Mouse (Mus musculus): ENCODE measurements around the gene BC049715. TPM values are rescaled to one million over a fixed set of nuclear protein-coding genes. Genes with fewer than 3 reads are reported as not detected.
"Not testable (repeated sequence)": the region's sequence is repeated elsewhere in the genome, so short reads cannot be mapped to it uniquely, and the experiment has no call there.

Gene BC049715
- polyA plus RNA-seq (2015; fragmentation: Nextera tagmentation; extraction: Ambion mirVana), result 1.2 and 1.3 TPM in 2 replicates

- no peak for ATAC-seq (ENCODE audit: low FRiP score, low read depth)
- peak within 1 kb of the TSS; percentile 93 for H3K4me3 ChIP-seq
- peak within 1 kb of the TSS; percentile 98 for H3K9ac ChIP-seq
- H3K27me3 ChIP-seq, result peaks cover 10% of the 10 kb centered on the region; the same call in 1 of the 2 replicates
- WGBS, result under 1% methylated on average over 34 of the region's 34 CpGs
- H3K36me3 ChIP-seq, result peaks cover 25% of the 10 kb centered on the region
- H3K27ac ChIP-seq (replicated peaks), result peak within 1 kb of the TSS; percentile 96
- peaks cover 15% of the 10 kb centered on the region for H3K4me1 ChIP-seq (replicated peaks)
- no peaks in the 10 kb centered on the region for H3K9me3 ChIP-seq
- peak within 1 kb of the TSS; percentile 73 for H3K4me2 ChIP-seq
Measured at GRCm38 (mm10) chr6:136827516-136827880, at the start of gene BC049715. Gene BC049715, plus strand, starts transcription at chr6:136827626.

DNA sequence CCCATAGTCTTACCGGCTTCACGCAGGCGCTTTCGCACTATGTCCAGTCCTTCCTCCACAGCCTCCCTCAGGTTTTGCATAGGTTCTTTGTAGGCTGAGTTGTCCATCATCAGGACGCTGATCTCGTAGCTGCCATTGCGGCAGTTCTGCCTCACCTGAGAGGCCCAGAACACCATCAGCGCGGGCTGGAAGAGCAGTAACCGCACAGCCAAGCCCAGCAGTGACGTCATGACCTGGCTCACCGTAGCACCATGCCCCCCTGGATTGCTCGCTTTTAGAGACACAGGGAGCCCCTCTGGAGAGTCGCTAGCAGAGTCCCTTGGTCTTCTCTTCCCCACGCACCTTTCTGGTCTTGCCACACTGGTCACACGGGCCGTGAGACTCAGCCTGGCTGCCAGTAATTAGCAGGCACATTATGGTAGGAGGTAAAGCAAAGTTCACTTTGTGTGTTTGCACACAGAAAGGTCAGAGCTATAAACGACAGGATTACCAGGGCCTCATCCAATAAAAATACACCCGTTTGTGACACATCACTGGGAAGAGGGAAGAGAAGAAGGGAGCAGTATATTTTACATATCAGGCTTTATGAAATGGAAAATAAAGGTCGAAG lies 45.9 kb upstream of the BC049715 start, which contains the start of gene Gucy2c:
Gucy2c (minus strand) TSS at position 389 of the 610 bp plus-strand sequence.
- H3K36me3 ChIP-seq, result no peaks in the 10 kb centered on the region
- WGBS, result 81% methylated on average over 20 of the region's 20 CpGs
- no peak for ATAC-seq (ENCODE audit: low FRiP score, low read depth)
- no peak within 1 kb of the TSS for H3K4me3 ChIP-seq
- no peak within 1 kb of the TSS for H3K27ac ChIP-seq (replicated peaks)
- H3K4me2 ChIP-seq, result no peak within 1 kb of the TSS
- no peak within 1 kb of the TSS for H3K9ac ChIP-seq
- no peaks in the 10 kb centered on the region for H3K4me1 ChIP-seq (replicated peaks)
- H3K9me3 ChIP-seq, result no peaks in the 10 kb centered on the region
- no peaks in the 10 kb centered on the region for H3K27me3 ChIP-seq

DNA sequence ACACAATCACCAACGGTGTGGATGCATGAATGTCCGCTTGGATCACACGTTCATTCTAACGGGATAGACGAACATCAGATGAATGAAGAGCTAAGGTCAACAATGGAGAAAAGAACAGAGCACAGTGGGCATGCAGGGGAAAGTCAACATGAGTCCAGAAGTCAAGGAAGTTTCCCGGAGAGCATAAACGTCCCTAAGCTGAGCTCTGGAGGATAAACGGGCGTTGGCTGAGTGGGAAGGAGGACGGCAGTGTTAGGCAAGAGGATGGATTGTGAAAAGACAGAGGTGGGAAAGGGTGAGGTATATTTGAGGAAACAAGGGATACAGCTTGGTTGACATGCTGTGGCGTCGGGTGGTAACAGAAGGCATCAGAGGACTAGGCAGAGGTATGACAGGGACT lies 45.3 kb upstream of the BC049715 start:
- no peak for ATAC-seq (ENCODE audit: low FRiP score, low read depth)
- no peaks in the 10 kb centered on the region for H3K9me3 ChIP-seq
- H3K4me1 ChIP-seq (replicated peaks), result no peaks in the 10 kb centered on the region
- WGBS, result 81% methylated on average over 12 of the region's 12 CpGs
- H3K36me3 ChIP-seq, result no peaks in the 10 kb centered on the region
- H3K27me3 ChIP-seq, result no peaks in the 10 kb centered on the region
- H3K9ac ChIP-seq, result no peak overlapping the region
- H3K27ac ChIP-seq (replicated peaks), result no peak overlapping the region
- no peak overlapping the region for H3K4me2 ChIP-seq
- no peak overlapping the region for H3K4me3 ChIP-seq

- no peak overlapping the region for H3K27ac ChIP-seq (replicated peaks)
- no peaks in the 10 kb centered on the region for H3K4me1 ChIP-seq (replicated peaks)
- H3K9me3 ChIP-seq, result no peaks in the 10 kb centered on the region
- H3K4me3 ChIP-seq, result no peak overlapping the region
- no peaks in the 10 kb centered on the region for H3K27me3 ChIP-seq
- no peak for ATAC-seq (ENCODE audit: low FRiP score, low read depth)
- no peak overlapping the region for H3K4me2 ChIP-seq
- H3K36me3 ChIP-seq, result no peaks in the 10 kb centered on the region
- 80% methylated on average over 9 of the region's 9 CpGs for whole genome bisulfite sequencing
- H3K9ac ChIP-seq, result no peak overlapping the region
Measured at GRCm38 (mm10) chr6:136782761-136783160, 44.7 kb upstream of the BC049715 start.

DNA sequence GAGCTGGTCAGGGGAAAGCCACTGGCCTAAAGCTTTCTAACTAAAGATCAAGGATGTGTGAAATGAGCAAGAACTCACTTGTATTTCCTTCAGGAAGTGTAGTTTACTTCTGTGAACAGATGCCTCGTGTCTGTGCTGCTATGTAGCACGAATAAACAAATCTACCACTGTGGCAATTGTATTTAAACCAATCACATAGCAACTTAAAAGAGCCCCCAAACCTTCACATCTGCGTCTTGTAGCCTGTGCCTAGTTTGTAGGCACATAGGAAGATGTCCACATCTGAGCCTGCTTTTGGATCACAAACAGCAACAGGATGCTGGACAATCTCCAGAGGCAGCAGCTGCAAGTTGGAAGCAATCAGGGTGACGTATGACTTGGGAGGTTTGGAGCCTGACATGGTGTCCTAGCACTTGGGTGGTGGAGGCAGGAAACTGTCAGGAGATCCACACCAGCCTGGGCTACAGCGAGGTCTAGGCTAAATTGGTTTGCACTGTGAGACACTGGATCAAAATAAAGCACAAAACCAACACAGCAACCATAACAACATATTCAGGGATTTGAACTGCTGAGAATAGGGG lies 37.9 kb upstream of the BC049715 start:
- Histone ChIP-seq H3K36me3 (no peaks in the 10 kb centered on the region), H3K4me2 (no peak overlapping the region), H3K27ac (replicated peaks) (no peak overlapping the region), H3K4me3 (no peak overlapping the region), H3K9me3 (no peaks in the 10 kb centered on the region), H3K9ac (no peak overlapping the region), H3K4me1 (replicated peaks) (peaks cover 10% of the 10 kb centered on the region), H3K27me3 (no peaks in the 10 kb centered on the region)
- 77% methylated on average over 5 of the region's 5 CpGs for WGBS
- no peak for ATAC-seq (ENCODE audit: low FRiP score, low read depth)

DNA sequence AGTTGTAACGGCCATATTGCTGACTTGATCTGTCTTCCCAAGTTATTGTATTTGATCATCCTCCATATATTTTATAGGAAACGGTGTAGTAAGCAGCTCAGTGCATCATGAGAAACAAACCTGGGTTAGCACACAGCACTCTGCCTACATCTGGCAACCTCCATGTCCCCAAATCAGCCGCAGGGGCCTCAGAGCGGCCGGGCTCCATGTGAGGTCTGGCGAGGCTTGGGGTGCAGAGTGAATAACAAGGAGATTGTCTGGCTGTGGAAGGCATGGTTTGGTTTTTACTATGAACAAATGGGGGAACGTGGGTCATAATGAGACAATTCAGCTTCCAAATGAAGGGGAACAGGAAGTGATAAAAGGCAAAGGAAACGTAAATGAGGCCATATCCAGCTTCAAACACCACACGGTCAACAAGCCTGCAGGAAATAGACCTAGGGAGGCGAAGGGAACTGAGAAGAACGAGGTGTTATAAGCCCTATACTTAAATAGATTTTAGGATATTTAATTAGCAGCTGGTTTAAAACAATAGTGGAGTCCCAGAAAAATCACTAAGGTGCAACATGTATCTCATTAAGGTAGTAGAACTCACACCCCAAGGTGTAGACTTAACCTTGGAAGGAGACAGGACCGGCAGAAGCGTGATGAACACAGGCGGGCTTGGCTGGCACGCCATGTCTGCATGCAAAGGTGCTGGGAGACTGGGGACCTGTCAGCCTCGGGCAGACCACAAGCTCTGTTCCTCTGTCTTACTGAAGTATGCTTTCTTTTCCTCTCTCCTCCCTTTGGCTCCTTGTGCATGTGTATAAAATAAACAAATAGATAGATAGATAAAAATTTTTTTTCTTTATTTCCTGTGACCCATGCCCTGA lies 34.3 kb upstream of the BC049715 start:
- Histone ChIP-seq H3K4me2 (peak overlapping the region; percentile 68), H3K4me1 (replicated peaks) (peaks cover 10% of the 10 kb centered on the region), H3K4me3 (peak overlapping the region; percentile 33), H3K9ac (0 out of 2 replicates have a peak overlapping the region, but pooled peaks have one; percentile 4), H3K27me3 (no peaks in the 10 kb centered on the region), H3K9me3 (no peaks in the 10 kb centered on the region), H3K36me3 (no peaks in the 10 kb centered on the region), H3K27ac (replicated peaks) (no peak overlapping the region)
- ATAC-seq (ENCODE audit: low FRiP score, low read depth), result no peak
- 31% methylated on average over 16 of the region's 16 CpGs for WGBS

DNA sequence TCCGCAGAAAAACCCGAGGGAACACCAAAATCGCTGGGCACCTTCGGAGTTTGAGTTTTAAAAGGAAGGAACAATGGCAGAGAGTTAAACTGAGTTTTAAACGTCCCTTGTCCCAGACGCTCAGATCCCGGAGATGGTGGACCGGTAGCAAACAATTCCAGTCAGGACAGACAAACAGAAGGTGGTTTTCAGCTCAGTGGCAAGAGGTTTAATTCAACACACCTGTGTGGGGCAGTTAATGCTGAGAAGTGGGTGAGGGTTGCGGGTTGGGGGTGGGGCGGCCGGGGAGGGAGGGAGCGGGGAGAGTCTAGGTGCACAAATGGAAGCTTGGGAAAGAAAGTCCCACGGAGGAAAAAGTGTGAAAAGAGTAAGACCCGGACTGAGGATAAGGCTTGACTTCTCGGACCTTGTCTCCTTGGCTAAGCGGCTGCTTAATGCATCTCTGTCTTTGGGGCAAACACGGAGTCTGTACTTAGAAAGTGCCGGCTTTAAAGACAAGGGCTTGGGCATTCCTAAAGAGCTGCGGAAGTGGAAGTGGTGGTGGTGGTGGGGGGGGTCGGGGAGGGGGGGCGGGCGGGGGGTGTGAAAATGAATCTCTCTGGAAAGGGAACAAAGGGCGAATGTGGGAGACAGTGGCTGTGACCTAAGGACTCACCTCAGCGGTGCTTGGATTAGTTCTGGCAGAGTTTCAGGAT lies 33.4 kb upstream of the BC049715 start:
- Histone ChIP-seq H3K36me3 (no peaks in the 10 kb centered on the region), H3K4me2 (peak overlapping the region; percentile 68), H3K9me3 (no peaks in the 10 kb centered on the region), H3K9ac (0 out of 2 replicates have a peak overlapping the region, but pooled peaks have one; percentile 4), H3K27ac (replicated peaks) (no peak overlapping the region), H3K27me3 (no peaks in the 10 kb centered on the region), H3K4me1 (replicated peaks) (peaks cover 10% of the 10 kb centered on the region), H3K4me3 (peak overlapping the region; percentile 33)
- WGBS, result under 1% methylated on average over 24 of the region's 24 CpGs
- ATAC-seq (ENCODE audit: low FRiP score, low read depth), result no peak

DNA sequence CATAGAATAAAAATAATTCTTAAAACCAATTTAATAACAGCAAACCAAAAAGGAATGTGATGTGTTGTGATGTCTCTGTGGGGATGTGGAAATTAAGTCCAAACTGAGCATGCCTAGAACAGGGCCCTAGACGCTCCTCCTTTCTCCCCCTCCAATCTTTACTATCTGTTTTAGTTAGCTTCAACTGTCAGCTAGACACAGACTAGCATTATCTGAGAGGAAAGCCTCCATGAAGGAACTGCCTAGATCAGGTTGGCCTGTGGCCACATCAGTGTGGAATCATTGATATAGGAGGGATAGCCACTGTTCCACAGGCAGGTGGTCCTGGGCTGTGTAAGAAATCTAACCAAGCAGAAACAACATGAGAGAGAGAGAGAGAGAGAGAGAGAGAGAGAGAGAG lies 32.3 kb upstream of the BC049715 start:
- no peak overlapping the region for H3K9ac ChIP-seq
- no peaks in the 10 kb centered on the region for H3K36me3 ChIP-seq
- H3K4me3 ChIP-seq, result no peak overlapping the region
- H3K4me2 ChIP-seq, result no peak overlapping the region
- peaks cover 10% of the 10 kb centered on the region for H3K4me1 ChIP-seq (replicated peaks)
- no peaks in the 10 kb centered on the region for H3K9me3 ChIP-seq
- ATAC-seq (ENCODE audit: low FRiP score, low read depth), result no peak
- WGBS, result 68% methylated on average over 1 of the region's 1 CpGs
- H3K27ac ChIP-seq (replicated peaks), result no peak overlapping the region
- no peaks in the 10 kb centered on the region for H3K27me3 ChIP-seq

DNA sequence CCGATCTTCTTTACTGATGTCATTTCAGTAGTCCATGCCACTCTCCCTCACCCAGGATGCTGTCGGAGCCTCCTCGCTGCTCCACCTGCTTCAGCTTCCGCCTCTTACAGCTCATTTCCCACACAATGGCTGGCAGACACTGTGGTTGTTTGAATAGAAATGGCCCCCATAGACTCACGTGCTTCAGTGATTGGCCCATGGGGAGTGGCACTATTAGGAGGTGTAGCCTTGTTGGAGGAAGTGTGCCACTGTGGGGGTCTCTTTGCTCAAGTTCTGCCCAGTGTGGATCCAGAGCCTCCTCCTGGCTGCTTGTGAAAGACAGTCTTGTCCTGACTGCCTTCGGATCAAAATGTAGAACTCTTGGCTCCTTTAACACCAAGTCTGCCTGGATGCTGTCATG lies 31.6 kb upstream of the BC049715 start:
- Histone ChIP-seq H3K36me3 (no peaks in the 10 kb centered on the region), H3K4me1 (replicated peaks) (peaks cover 10% of the 10 kb centered on the region), H3K9me3 (no peaks in the 10 kb centered on the region), H3K27me3 (no peaks in the 10 kb centered on the region), H3K9ac (no peak overlapping the region), H3K27ac (replicated peaks) (no peak overlapping the region), H3K4me3 (no peak overlapping the region), H3K4me2 (no peak overlapping the region)
- ATAC-seq (ENCODE audit: low FRiP score, low read depth), result peak; percentile 34; the same call in 1 of the 2 replicates
- WGBS, result 47% methylated on average over 6 of the region's 6 CpGs

GRCm38 (mm10) chr6:136797874-136798693 lies 29.3 kb upstream of the BC049715 start:
- WGBS, result 87% methylated on average over 3 of the region's 3 CpGs
- peaks cover 14% of the 10 kb centered on the region for H3K4me1 ChIP-seq (replicated peaks)
- not testable (repeated sequence) for ATAC-seq (ENCODE audit: low FRiP score, low read depth); H3K4me2 ChIP-seq; H3K36me3 ChIP-seq; H3K27me3 ChIP-seq; H3K9me3 ChIP-seq; H3K9ac ChIP-seq; H3K27ac ChIP-seq (replicated peaks); H3K4me3 ChIP-seq

- ATAC-seq (ENCODE audit: low FRiP score, low read depth), result no peak
- WGBS, result 92% methylated on average over 8 of the region's 8 CpGs
- H3K9ac ChIP-seq, result no peak overlapping the region
Measured at GRCm38 (mm10) chr6:136800710-136801109, 26.7 kb upstream of the BC049715 start.

More at GRCm38 (mm10) chr6:136800710-136801109, 26.7 kb upstream of the BC049715 start:
- H3K27ac ChIP-seq (replicated peaks), result no peak overlapping the region
- peaks cover 17% of the 10 kb centered on the region for H3K4me1 ChIP-seq (replicated peaks)
- no peak overlapping the region for H3K4me3 ChIP-seq
- no peaks in the 10 kb centered on the region for H3K27me3 ChIP-seq
- H3K36me3 ChIP-seq, result no peaks in the 10 kb centered on the region
- H3K9me3 ChIP-seq, result no peaks in the 10 kb centered on the region
- no peak overlapping the region for H3K4me2 ChIP-seq

Data from hindbrain, embryonic 15.5 days (tissue).